In the genomic region with DNA sequence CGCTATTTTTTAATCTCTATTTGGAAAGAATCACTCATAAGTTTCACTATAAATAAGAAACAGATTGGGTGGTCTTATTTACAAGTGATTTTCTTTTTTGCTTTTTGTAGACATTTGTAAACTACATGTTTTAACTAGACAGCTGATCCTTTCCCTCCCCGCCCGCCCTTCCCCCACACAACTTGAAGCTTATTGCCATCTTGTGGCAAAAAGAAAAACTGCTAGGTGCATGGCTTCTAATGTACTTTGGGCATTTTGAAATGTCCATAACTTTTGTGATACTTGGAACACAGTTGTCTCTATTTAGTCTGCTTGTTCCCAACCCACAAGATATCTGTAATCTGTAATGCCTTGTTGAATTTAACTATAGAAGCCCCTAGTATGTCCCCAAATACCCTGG, we compare ENCODE assay signal across 12 mouse cellular contexts. TPM values are rescaled to one million over a fixed set of nuclear protein-coding genes. Genes with fewer than 3 reads are reported as not detected.
A peak's percentile ranks its signal among the peaks of the same experiment; 100 is the strongest.
DNase-seq lines count a peak whose midpoint lies in the region; ATAC-seq and TF ChIP-seq lines count a peak whose summit lies in the region.
"Had no signal": no experiment of that assay in that cellular context is flagged by ENCODE, and none has a peak within 500 bp of the region (broad histone marks: within the 10 kb centered on the region; RNA-seq: fewer than 3 reads in every experiment).

No protein-coding gene starts in this region.

- H3K4me2 ChIP-seq in hindbrain, postnatal 0 days (ENCODE audit: low read depth, low read length) = no peak overlapping the region
- no peak overlapping the region for H3K4me2 ChIP-seq in hindbrain, embryonic 13.5 days
- H3K4me2 ChIP-seq in stomach, postnatal 0 days (replicated peaks; ENCODE audit: low read depth) = no peak overlapping the region
- H3K4me2 ChIP-seq: forebrain, embryonic 12.5 days; heart, embryonic 15.5 days had no signal

- TF ChIP-seq CTCF in hindbrain, postnatal 0 days (IDR thresholded peaks at IDR 0.05; ENCODE audit: low read depth) = peak; percentile 72
- peak; percentile 72 for TF ChIP-seq CTCF in stomach, postnatal 0 days (IDR thresholded peaks at IDR 0.05; ENCODE audit: low read depth)

- no peak overlapping the region for H3K4me3 ChIP-seq in hindbrain, postnatal 0 days (ENCODE audit: low read length)
- H3K4me3 ChIP-seq in hindbrain, embryonic 13.5 days = no peak overlapping the region
- no peak overlapping the region for H3K4me3 ChIP-seq in stomach, postnatal 0 days (ENCODE audit: low read depth, low read length)
- H3K4me3 ChIP-seq: forebrain, embryonic 12.5 days; heart, embryonic 15.5 days; myocyte had no signal

- no peaks in the 10 kb centered on the region for H3K27me3 ChIP-seq in hindbrain, postnatal 0 days (ENCODE audit: insufficient read depth, low read length)
- H3K27me3 ChIP-seq in hindbrain, embryonic 13.5 days = no peaks in the 10 kb centered on the region
- H3K27me3 ChIP-seq in stomach, postnatal 0 days (ENCODE audit: control insufficient read depth, insufficient read depth, low read length) = no peaks in the 10 kb centered on the region
- H3K27me3 ChIP-seq: forebrain, embryonic 12.5 days; heart, embryonic 15.5 days had no signal

- H3K27ac ChIP-seq in hindbrain, postnatal 0 days = no peak overlapping the region
- H3K27ac ChIP-seq in hindbrain, embryonic 13.5 days = no peak overlapping the region
- no peak overlapping the region for H3K27ac ChIP-seq in stomach, postnatal 0 days (replicated peaks)
- H3K27ac ChIP-seq: forebrain, embryonic 12.5 days; heart, embryonic 15.5 days had no signal

- no peak overlapping the region for H3K9ac ChIP-seq in hindbrain, postnatal 0 days (replicated peaks; ENCODE audit: low read length)
- H3K9ac ChIP-seq in hindbrain, embryonic 13.5 days = no peak overlapping the region
- H3K9ac ChIP-seq in stomach, postnatal 0 days (ENCODE audit: low read length) = no peak overlapping the region
- H3K9ac ChIP-seq: forebrain, embryonic 12.5 days; heart, embryonic 15.5 days had no signal

- peak; percentile 66 for DNase-seq in hindbrain, postnatal 0 days (ENCODE audit: low spot score)
- peak; percentile 32 for DNase-seq in right cerebral cortex, postnatal 4 days
- DNase-seq in right cerebral cortex, postnatal 10 days (ENCODE audit: low spot score in 2 of 2) = no peak
- peak; percentile 17 for DNase-seq in embryo, embryonic 11.5 days (ENCODE audit: low read depth, low spot score)
- DNase-seq in stomach, postnatal 0 days (ENCODE audit: low spot score) = peak; percentile 26
- DNase-seq in urinary bladder, postnatal 10 days (ENCODE audit: low spot score) = no peak
- no peak for DNase-seq in left cerebral cortex, adult 11 months (ENCODE audit: low spot score)
- DNase-seq: cerebellum, adult 11 months had no signal

- ATAC-seq in hindbrain, postnatal 0 days = no peak
- ATAC-seq in hindbrain, embryonic 13.5 days (ENCODE audit: low FRiP score) = no peak
- no peak for ATAC-seq in stomach, postnatal 0 days (ENCODE audit: low FRiP score, low TSS enrichment)

- peaks cover 5% of the 10 kb centered on the region; the same call in 1 of the 2 replicates for H3K36me3 ChIP-seq in hindbrain, postnatal 0 days (ENCODE audit: insufficient read depth, low read length)
- H3K36me3 ChIP-seq in hindbrain, embryonic 13.5 days = peaks cover 25% of the 10 kb centered on the region
- no peaks in the 10 kb centered on the region for H3K36me3 ChIP-seq in stomach, postnatal 0 days (ENCODE audit: control insufficient read depth, insufficient read depth, low read length)

- H3K4me1 ChIP-seq in hindbrain, postnatal 0 days (ENCODE audit: insufficient read depth, low read length) = no peaks in the 10 kb centered on the region
- H3K4me1 ChIP-seq in hindbrain, embryonic 13.5 days (replicated peaks) = no peaks in the 10 kb centered on the region
- H3K4me1 ChIP-seq in stomach, postnatal 0 days (replicated peaks; ENCODE audit: control insufficient read depth, insufficient read depth) = no peaks in the 10 kb centered on the region
- H3K4me1 ChIP-seq: forebrain, embryonic 12.5 days; heart, embryonic 15.5 days had no signal

- TF ChIP-seq EP300 in stomach, postnatal 0 days (optimal IDR thresholded peaks at IDR 0.05) = no peak

- no peaks in the 10 kb centered on the region for H3K9me3 ChIP-seq in hindbrain, postnatal 0 days (ENCODE audit: low read length)
- no peaks in the 10 kb centered on the region for H3K9me3 ChIP-seq in hindbrain, embryonic 13.5 days
- H3K9me3 ChIP-seq in stomach, postnatal 0 days (ENCODE audit: control insufficient read depth, low read length) = no peaks in the 10 kb centered on the region
- H3K9me3 ChIP-seq: forebrain, embryonic 12.5 days; heart, embryonic 15.5 days had no signal

- 81% methylated on average over 3 of the region's 3 CpGs for WGBS in hindbrain, postnatal 0 days
- WGBS in hindbrain, embryonic 13.5 days = 82% methylated on average over 3 of the region's 3 CpGs
- 68% methylated on average over 3 of the region's 3 CpGs for WGBS in stomach, postnatal 0 days

RNA-seq across cellular contexts. Expression of gene Ccdc14, which starts 21.1 kb away (rescaled TPM):
- 3.4 and 4.5 TPM in 2 replicates for total RNA-seq in hindbrain, postnatal 0 days (2014; rRNA removed)
- 1.8 and 2.3 TPM in 2 replicates for polyA plus RNA-seq in hindbrain, postnatal 0 days (2015; fragmentation: Nextera tagmentation; extraction: Ambion mirVana)
- 4.5 and 4.8 TPM in 2 replicates for polyA plus RNA-seq in hindbrain, embryonic 13.5 days (2015; fragmentation: Nextera tagmentation; extraction: Ambion mirVana)
- 1.8 TPM in 2 replicates for polyA plus RNA-seq in stomach, postnatal 0 days (2015; fragmentation: Nextera tagmentation; extraction: Ambion mirVana)

RNA-seq across cellular contexts. Expression of gene Mylk, which starts 33.5 kb away (rescaled TPM):
- total RNA-seq in hindbrain, postnatal 0 days (2014; rRNA removed) = 10.6 and 20.1 TPM in 2 replicates
- 3.1 and 3.7 TPM in 2 replicates for polyA plus RNA-seq in hindbrain, postnatal 0 days (2015; fragmentation: Nextera tagmentation; extraction: Ambion mirVana)
- polyA plus RNA-seq in hindbrain, embryonic 13.5 days (2015; fragmentation: Nextera tagmentation; extraction: Ambion mirVana) = 4.9 and 5.0 TPM in 2 replicates
- polyA plus RNA-seq in stomach, postnatal 0 days (2015; fragmentation: Nextera tagmentation; extraction: Ambion mirVana) = 480 TPM in 2 replicates

Comparison
In these comparisons a context has a peak if more than half of its experiments do, and no peak if none do; other contexts are left out.
1. DNase-seq: peak in hindbrain, postnatal 0 days (single experiment), right cerebral cortex, postnatal 4 days (single experiment), embryo, embryonic 11.5 days (single experiment) and stomach, postnatal 0 days (single experiment); none in right cerebral cortex, postnatal 10 days (0 of 2), urinary bladder, postnatal 10 days (single experiment) and left cerebral cortex, adult 11 months (single experiment).
2. RNA of gene Mylk, which starts 33.5 kb away (polyA plus RNA-seq): 480 TPM in stomach, postnatal 0 days; 4.9 to 5.0 TPM in hindbrain, embryonic 13.5 days and 3.1 to 3.7 TPM in hindbrain, postnatal 0 days; every median in the first group is over 10 times any median in the second.